ENCODE assay signal across 23 mouse cellular contexts in the genomic region with DNA sequence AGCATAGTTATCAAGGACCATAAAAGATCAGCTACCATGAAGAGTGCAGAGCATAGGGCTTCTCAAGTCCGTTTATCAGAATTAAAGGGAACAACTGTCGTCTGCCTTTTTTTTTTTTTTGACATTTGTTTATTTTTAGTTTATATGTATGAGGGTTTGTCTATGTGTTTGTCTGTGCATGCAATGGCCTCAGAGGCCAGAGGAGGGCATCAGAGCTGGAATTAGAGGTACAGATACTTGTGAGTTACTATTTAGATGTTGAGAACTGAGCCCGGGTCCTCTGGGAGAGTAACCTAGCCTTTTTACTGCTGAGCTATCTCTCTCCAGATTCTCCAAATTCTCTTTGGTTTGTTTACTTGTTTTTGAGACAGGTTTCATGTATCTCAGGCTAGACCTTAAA. TPM values are rescaled to one million over a fixed set of nuclear protein-coding genes. Genes with fewer than 3 reads are reported as not detected.
DNase-seq lines count a peak whose midpoint lies in the region; ATAC-seq and TF ChIP-seq lines count a peak whose summit lies in the region.
"Had no signal": no experiment of that assay in that cellular context is flagged by ENCODE, and none has a peak within 500 bp of the region (broad histone marks: within the 10 kb centered on the region; RNA-seq: fewer than 3 reads in every experiment).

No protein-coding gene starts in this region.

- ATAC-seq in midbrain, postnatal 0 days (ENCODE audit: low FRiP score) = no peak
- no peak for ATAC-seq in midbrain, embryonic 14.5 days (ENCODE audit: low FRiP score, low TSS enrichment)
- ATAC-seq in megakaryocyte-erythroid progenitor cell, adult 5-6 weeks (replicated peaks; ENCODE audit: low FRiP score, low TSS enrichment, poor library complexity, severe bottlenecking) = 0 out of 2 replicates have a peak, but pooled peaks have one; percentile 35
- ATAC-seq: forebrain, embryonic 15.5 days; hindbrain, postnatal 0 days; intestine, embryonic 16.5 days had no signal

- no peak overlapping the region for H3K27ac ChIP-seq in heart, embryonic 10.5 days
- no peak overlapping the region for H3K27ac ChIP-seq in midbrain, postnatal 0 days (ENCODE audit: low read depth, low read length)
- H3K27ac ChIP-seq in midbrain, embryonic 14.5 days (replicated peaks; ENCODE audit: low read depth, low read length) = no peak overlapping the region
- H3K27ac ChIP-seq in MEL (ENCODE audit: control insufficient read depth, low read depth, low read length) = no peak overlapping the region
- H3K27ac ChIP-seq: embryonic facial prominence, embryonic 15.5 days; forebrain, embryonic 15.5 days; hindbrain, embryonic 10.5 days; hindbrain, postnatal 0 days; limb, embryonic 13.5 days; liver, embryonic 13.5 days; lung, embryonic 15.5 days; macrophage; midbrain, embryonic 10.5 days; stomach, embryonic 15.5 days had no signal

- H3K36me3 ChIP-seq in heart, embryonic 10.5 days = no peaks in the 10 kb centered on the region
- no peaks in the 10 kb centered on the region for H3K36me3 ChIP-seq in midbrain, postnatal 0 days (ENCODE audit: insufficient read depth, low read length)
- H3K36me3 ChIP-seq in midbrain, embryonic 14.5 days (ENCODE audit: control insufficient read depth, insufficient read depth, low read length) = no peaks in the 10 kb centered on the region
- no peaks in the 10 kb centered on the region; a peak in 1 of 4 replicates for H3K36me3 ChIP-seq in MEL (ENCODE audit: control insufficient read depth in 1 of 2, insufficient read depth in 2 of 2, low read length in 2 of 2)
- H3K36me3 ChIP-seq: embryonic facial prominence, embryonic 15.5 days; forebrain, embryonic 15.5 days; hindbrain, embryonic 10.5 days; limb, embryonic 13.5 days; liver, embryonic 13.5 days; lung, embryonic 15.5 days; midbrain, embryonic 10.5 days; stomach, embryonic 15.5 days had no signal

- no peak for TF ChIP-seq POLR2A in MEL (IDR thresholded peaks at IDR 0.05; ENCODE audit: control insufficient read depth in 1 of 2, insufficient read depth in 1 of 2, low read depth in 1 of 2, low read length in 2 of 2, poor library complexity in 1 of 2)

- H3K79me2 ChIP-seq in MEL (ENCODE audit: control insufficient read depth, insufficient read depth, low read length, poor library complexity) = no peaks in the 10 kb centered on the region

- H3K4me2 ChIP-seq in midbrain, postnatal 0 days (ENCODE audit: low read depth, low read length, poor library complexity, severe bottlenecking) = no peak overlapping the region
- no peak overlapping the region for H3K4me2 ChIP-seq in midbrain, embryonic 14.5 days (ENCODE audit: low read length)
- H3K4me2 ChIP-seq: embryonic facial prominence, embryonic 15.5 days; forebrain, embryonic 15.5 days; limb, embryonic 13.5 days; liver, embryonic 13.5 days; lung, embryonic 15.5 days; stomach, embryonic 15.5 days had no signal

- H3K9me3 ChIP-seq in heart, embryonic 10.5 days = 0 out of 2 replicates have a peak, but pooled peaks cover 6% of the 10 kb centered on the region
- no peaks in the 10 kb centered on the region for H3K9me3 ChIP-seq in midbrain, postnatal 0 days (ENCODE audit: low read length)
- H3K9me3 ChIP-seq in midbrain, embryonic 14.5 days (ENCODE audit: control insufficient read depth, low read length) = 0 out of 2 replicates have a peak, but pooled peaks cover 3% of the 10 kb centered on the region
- no peaks in the 10 kb centered on the region for H3K9me3 ChIP-seq in MEL (replicated peaks; ENCODE audit: insufficient read depth, low read length)
- H3K9me3 ChIP-seq: embryonic facial prominence, embryonic 15.5 days; forebrain, embryonic 15.5 days; lung, embryonic 15.5 days; stomach, embryonic 15.5 days had no signal

- 70% methylated on average over 3 of the region's 3 CpGs for WGBS in heart, embryonic 10.5 days
- WGBS in midbrain, postnatal 0 days = 84% methylated on average over 3 of the region's 3 CpGs
- WGBS in midbrain, embryonic 14.5 days = 71% methylated on average over 3 of the region's 3 CpGs

- 0 out of 2 replicates have a peak, but pooled peaks have one; percentile 3 for TF ChIP-seq CTCF in midbrain, postnatal 0 days (IDR thresholded peaks at IDR 0.05)
- TF ChIP-seq CTCF in MEL (IDR thresholded peaks at IDR 0.05 in 2 of 3, conservative IDR thresholded peaks at IDR 0.05 in 1 of 3; ENCODE audit: control insufficient read depth in 1 of 3, insufficient read depth in 1 of 3, low read depth in 2 of 3, low read length in 3 of 3, poor library complexity in 1 of 3, severe bottlenecking in 1 of 3) = peak; percentile 16 to 48 (median 30); a peak in 3 of 6 replicates

- TF ChIP-seq RAD21 in MEL (IDR thresholded peaks at IDR 0.05; ENCODE audit: low read depth, low read length) = peak; percentile 29

- no peak overlapping the region for H3K4me3 ChIP-seq in heart, embryonic 10.5 days
- H3K4me3 ChIP-seq in midbrain, postnatal 0 days (ENCODE audit: low read depth, low read length) = no peak overlapping the region
- no peak overlapping the region for H3K4me3 ChIP-seq in midbrain, embryonic 14.5 days (replicated peaks; ENCODE audit: low read depth, low read length)
- no peak overlapping the region for H3K4me3 ChIP-seq in MEL (ENCODE audit: control insufficient read depth in 1 of 2, insufficient read depth in 1 of 2, low read depth in 2 of 2, low read length in 2 of 2)
- H3K4me3 ChIP-seq: embryonic facial prominence, embryonic 15.5 days; forebrain, embryonic 15.5 days; hindbrain, embryonic 10.5 days; limb, embryonic 13.5 days; liver, embryonic 13.5 days; lung, embryonic 15.5 days; midbrain, embryonic 10.5 days; stomach, embryonic 15.5 days had no signal

- no peaks in the 10 kb centered on the region for H3K27me3 ChIP-seq in heart, embryonic 10.5 days (ENCODE audit: insufficient read depth, poor library complexity, severe bottlenecking)
- H3K27me3 ChIP-seq in midbrain, postnatal 0 days (ENCODE audit: insufficient read depth, low read length) = no peaks in the 10 kb centered on the region
- H3K27me3 ChIP-seq in midbrain, embryonic 14.5 days (ENCODE audit: control insufficient read depth, insufficient read depth, low read length) = no peaks in the 10 kb centered on the region
- H3K27me3 ChIP-seq in MEL (ENCODE audit: control insufficient read depth in 1 of 2, insufficient read depth in 2 of 2, low read length in 2 of 2) = no peaks in the 10 kb centered on the region
- H3K27me3 ChIP-seq: embryonic facial prominence, embryonic 15.5 days; forebrain, embryonic 15.5 days; limb, embryonic 13.5 days; liver, embryonic 13.5 days; lung, embryonic 15.5 days; stomach, embryonic 15.5 days had no signal

- peak; percentile 45 for DNase-seq in heart, embryonic 10.5 days (ENCODE audit: low spot score)
- DNase-seq in heart, adult 8-10 months (ENCODE audit: low spot score) = no peak
- DNase-seq in midbrain, postnatal 0 days (ENCODE audit: low spot score) = no peak
- DNase-seq in midbrain, embryonic 14.5 days = no peak
- DNase-seq in MEL (ENCODE audit: low read depth, low spot score) = peak; percentile 44
- DNase-seq in adrenal gland, postnatal 25 days = no peak
- no peak for DNase-seq in cerebellum, postnatal 4 days (ENCODE audit: low spot score in 2 of 2)
- DNase-seq: adrenal gland, postnatal 10 days; cerebellum, adult 2 months; cerebellum, postnatal 36 days; gastrocnemius, postnatal 25 days; liver, embryonic 13.5 days had no signal

- H3K4me1 ChIP-seq in heart, embryonic 10.5 days = peaks cover 15% of the 10 kb centered on the region
- H3K4me1 ChIP-seq in midbrain, postnatal 0 days (ENCODE audit: insufficient read depth, low read length) = no peaks in the 10 kb centered on the region
- no peaks in the 10 kb centered on the region for H3K4me1 ChIP-seq in midbrain, embryonic 14.5 days (ENCODE audit: control insufficient read depth, insufficient read depth, low read length)
- peaks cover 0 to 7% of the 10 kb centered on the region in 2 experiments; a peak in 3 of 4 replicates for H3K4me1 ChIP-seq in MEL (ENCODE audit: control insufficient read depth in 1 of 2, insufficient read depth in 2 of 2, low read length in 2 of 2)
- H3K4me1 ChIP-seq: embryonic facial prominence, embryonic 15.5 days; forebrain, embryonic 15.5 days; hindbrain, embryonic 10.5 days; limb, embryonic 13.5 days; liver, embryonic 13.5 days; midbrain, embryonic 10.5 days; stomach, embryonic 15.5 days had no signal

- no peak overlapping the region for H3K9ac ChIP-seq in midbrain, postnatal 0 days (replicated peaks; ENCODE audit: low read length, poor library complexity, severe bottlenecking)
- no peak overlapping the region for H3K9ac ChIP-seq in midbrain, embryonic 14.5 days (replicated peaks; ENCODE audit: low read length)
- H3K9ac ChIP-seq in MEL (ENCODE audit: control insufficient read depth, low read depth, low read length, poor library complexity, severe bottlenecking) = no peak overlapping the region
- H3K9ac ChIP-seq: embryonic facial prominence, embryonic 15.5 days; forebrain, embryonic 15.5 days; limb, embryonic 13.5 days; liver, embryonic 13.5 days; lung, embryonic 15.5 days; stomach, embryonic 15.5 days had no signal

- no peak for TF ChIP-seq EP300 in MEL (IDR thresholded peaks at IDR 0.05; ENCODE audit: low read depth in 1 of 2, low read length in 2 of 2)

RNA-seq across cellular contexts. Expression of a gene that starts 27.1 kb away (rescaled TPM):
- polyA plus RNA-seq in heart, embryonic 10.5 days (2016; fragmentation: Nextera tagmentation; extraction: Ambion mirVana) = 7.0 and 8.3 TPM in 2 replicates
- 10 to 100 TPM; 34.2 to 39.8 (median 37.6) TPM for total RNA-seq in heart, adult 8-10 months (2022)
- 45.1 and 64.6 TPM in 2 replicates for total RNA-seq in midbrain, postnatal 0 days (2014; rRNA removed)
- polyA plus RNA-seq in midbrain, postnatal 0 days (2015; fragmentation: Nextera tagmentation; extraction: Ambion mirVana) = 26.6 and 28.2 TPM in 2 replicates
- polyA plus RNA-seq in midbrain, embryonic 14.5 days (2014; fragmentation: Nextera tagmentation; extraction: Ambion mirVana) = 32.8 and 35.1 TPM in 2 replicates
- 18.0 and 18.5 TPM in 2 replicates for total RNA-seq in MEL (2012; rRNA removed)
- polyA plus RNA-seq in MEL (2012; ENCODE audit: insufficient read depth in 1 of 2, insufficient read length in 2 of 2, low read depth in 1 of 2, low replicate concordance in 2 of 2, missing spikeins in 1 of 2) = 10 to 100 TPM in 1 of 2 experiments, not detected in 1; 17.4 TPM
- total RNA-seq in megakaryocyte-erythroid progenitor cell, adult 5-6 weeks (2014; fragmentation: Nextera tagmentation) = 26.6 and 31.4 TPM in 2 replicates
- 53.5 and 54.7 TPM in 2 replicates for total RNA-seq in megakaryocyte-erythroid progenitor cell, adult 5-6 weeks (2017)
- total RNA-seq in adrenal gland, postnatal 25 days (2021) = 33.3 and 38.6 TPM in 2 replicates

RNA-seq across cellular contexts. Expression of a gene that starts 44.8 kb away (rescaled TPM):
- 26.9 and 28.0 TPM in 2 replicates for polyA plus RNA-seq in heart, embryonic 10.5 days (2016; fragmentation: Nextera tagmentation; extraction: Ambion mirVana)
- total RNA-seq in heart, adult 8-10 months (2022) = 10 to 100 TPM; 16.8 to 21.9 (median 20.5) TPM
- 26.7 and 28.8 TPM in 2 replicates for total RNA-seq in midbrain, postnatal 0 days (2014; rRNA removed)
- polyA plus RNA-seq in midbrain, postnatal 0 days (2015; fragmentation: Nextera tagmentation; extraction: Ambion mirVana) = 31.1 and 32.3 TPM in 2 replicates
- 40.0 and 42.6 TPM in 2 replicates for polyA plus RNA-seq in midbrain, embryonic 14.5 days (2014; fragmentation: Nextera tagmentation; extraction: Ambion mirVana)
- total RNA-seq in MEL (2012; rRNA removed) = 26.5 and 30.1 TPM in 2 replicates
- polyA plus RNA-seq in MEL (2012; ENCODE audit: insufficient read depth in 1 of 2, insufficient read length in 2 of 2, low read depth in 1 of 2, low replicate concordance in 2 of 2, missing spikeins in 1 of 2) = 10 to 100 TPM in 1 of 2 experiments, not detected in 1; 31.1 TPM
- total RNA-seq in megakaryocyte-erythroid progenitor cell, adult 5-6 weeks (2014; fragmentation: Nextera tagmentation) = 26.6 and 38.7 TPM in 2 replicates
- total RNA-seq in megakaryocyte-erythroid progenitor cell, adult 5-6 weeks (2017) = 24.3 and 35.7 TPM in 2 replicates
- 35.4 and 39.5 TPM in 2 replicates for total RNA-seq in adrenal gland, postnatal 25 days (2021)

RNA-seq across cellular contexts. Expression of a gene that starts 51.3 kb away (rescaled TPM):
- polyA plus RNA-seq in heart, embryonic 10.5 days (2016; fragmentation: Nextera tagmentation; extraction: Ambion mirVana) = 44.1 and 54.1 TPM in 2 replicates
- total RNA-seq in heart, adult 8-10 months (2022) = 10 to 100 TPM in 2 of 4 experiments, 1 to 10 TPM in 2; 6.2 to 10.0 (median 8.4) TPM
- total RNA-seq in midbrain, postnatal 0 days (2014; rRNA removed) = 52.1 and 62.1 TPM in 2 replicates
- 80.1 and 84.2 TPM in 2 replicates for polyA plus RNA-seq in midbrain, postnatal 0 days (2015; fragmentation: Nextera tagmentation; extraction: Ambion mirVana)
- 90.0 and 92.6 TPM in 2 replicates for polyA plus RNA-seq in midbrain, embryonic 14.5 days (2014; fragmentation: Nextera tagmentation; extraction: Ambion mirVana)
- total RNA-seq in MEL (2012; rRNA removed) = 24.3 and 26.9 TPM in 2 replicates
- polyA plus RNA-seq in MEL (2012; ENCODE audit: insufficient read depth in 1 of 2, insufficient read length in 2 of 2, low read depth in 1 of 2, low replicate concordance in 2 of 2, missing spikeins in 1 of 2) = 100 to 1,000 TPM in 1 of 2 experiments, 10 to 100 TPM in 1; 27.0 to 330 TPM
- total RNA-seq in megakaryocyte-erythroid progenitor cell, adult 5-6 weeks (2014; fragmentation: Nextera tagmentation) = 23.3 and 40.6 TPM in 2 replicates
- total RNA-seq in megakaryocyte-erythroid progenitor cell, adult 5-6 weeks (2017) = 31.8 and 80.4 TPM in 2 replicates
- 30.5 and 36.6 TPM in 2 replicates for total RNA-seq in adrenal gland, postnatal 25 days (2021)

Comparison
In these comparisons a context has a peak if more than half of its experiments do, and no peak if none do; other contexts are left out.
1. DNase-seq: peak in heart, embryonic 10.5 days (single experiment) and MEL (single experiment); none in heart, adult 8-10 months (single experiment), midbrain, postnatal 0 days (single experiment), midbrain, embryonic 14.5 days (single experiment), adrenal gland, postnatal 25 days (single experiment) and cerebellum, postnatal 4 days (0 of 2).